Mouse (Mus musculus) neural tube, embryonic 12.5 days (tissue): ENCODE results near the gene Ccdc9b. TPM values are rescaled to one million over a fixed set of nuclear protein-coding genes. Genes with fewer than 3 reads are reported as not detected.

Source experiments
- ATAC-seq: fragments of 200-750 bp; cut with Nextera tagmentation; 2 replicates; pipeline ENCODE4 v1.8.0; 2017; ENCODE audit warnings: low read depth, mild to moderate bottlenecking, moderate TSS enrichment, moderate library complexity; ENCODE audit not compliant: low FRiP score
- H3K27ac ChIP-seq: fragments of 300-500 bp; sonication (generic); 2 replicates; pipeline ENCODE4 v1.5.1; 2016
- H3K27me3 ChIP-seq: fragments of 300-500 bp; sonication (generic); replicated peaks from 2 replicates; pipeline ENCODE4 v1.6.1; 2016; ENCODE audit warnings: mild to moderate bottlenecking
- H3K36me3 ChIP-seq: fragments of 300-500 bp; sonication (generic); 2 replicates; pipeline ENCODE4 v1.6.1; 2016; ENCODE audit warnings: mild to moderate bottlenecking
- H3K4me1 ChIP-seq: fragments of 300-500 bp; sonication (generic); 2 replicates; pipeline ENCODE4 v1.6.1; 2016
- H3K4me2 ChIP-seq: fragments of 300-500 bp; sonication (generic); replicated peaks from 2 replicates; pipeline ENCODE4 v1.6.1; 2016; ENCODE audit warnings: mild to moderate bottlenecking
- H3K4me3 ChIP-seq: fragments of 300-500 bp; sonication (generic); 2 replicates; pipeline ENCODE4 v1.5.1; 2016
- H3K9ac ChIP-seq: fragments of 300-500 bp; sonication (generic); 2 replicates; pipeline ENCODE4 v1.6.1; 2016; ENCODE audit warnings: mild to moderate bottlenecking
- H3K9me3 ChIP-seq: fragments of 300-500 bp; sonication (generic); 2 replicates; pipeline ENCODE4 v1.6.1; 2016; ENCODE audit warnings: mild to moderate bottlenecking
- WGBS: fragments of 180-500 bp; shearing (Covaris S2); methylation state at CpG from one replicate; pipeline ENCODE4 v1.1.7; 2016; 5-methylcytosine and 5-hydroxymethylcytosine counted together
- polyA plus RNA-seq: library from polyadenylated mRNA; unstranded; fragments of >200 nt; fragmentation: Nextera tagmentation; extraction: Ambion mirVana; gene quantifications from 2 replicates; pipeline ENCODE4 v1.2.1, GENCODE M21; 2016

Gene Ccdc9b
- polyA plus RNA-seq, 1 experiment from 2014 or later: 1.9 TPM

GRCm38 (mm10) chr2:118723693-118724486 lies 38.6 kb downstream of the Ccdc9b start:
- no peak overlapping the region for H3K4me2 ChIP-seq
- peaks cover 10% of the 10 kb centered on the region for H3K4me1 ChIP-seq
- peaks cover 13% of the 10 kb centered on the region for H3K27me3 ChIP-seq
- H3K9ac ChIP-seq: no peak overlapping the region
- ATAC-seq: no peak
- 83% methylated on average over 15 of the region's 15 CpGs for WGBS
- H3K36me3 ChIP-seq: no peaks in the 10 kb centered on the region
- no peaks in the 10 kb centered on the region for H3K9me3 ChIP-seq
- H3K27ac ChIP-seq: no peak overlapping the region
- H3K4me3 ChIP-seq: no peak overlapping the region

GRCm38 (mm10) chr2:118716677-118717076 lies 45.8 kb downstream of the Ccdc9b start:
- Histone ChIP-seq H3K36me3 (no peaks in the 10 kb centered on the region), H3K4me3 (no peak overlapping the region), H3K4me2 (no peak overlapping the region), H3K4me1 (peaks cover 6% of the 10 kb centered on the region), H3K27ac (no peak overlapping the region), H3K9ac (no peak overlapping the region), H3K9me3 (no peaks in the 10 kb centered on the region), H3K27me3 (peaks cover 32% of the 10 kb centered on the region)
- WGBS: 86% methylated on average over 5 of the region's 5 CpGs
- ATAC-seq: no peak

- peaks cover 18% of the 10 kb centered on the region for H3K4me1 ChIP-seq
- no peak overlapping the region for H3K4me2 ChIP-seq
- H3K4me3 ChIP-seq: no peak overlapping the region
- H3K36me3 ChIP-seq: no peaks in the 10 kb centered on the region
- no peak for ATAC-seq
- peaks cover 55% of the 10 kb centered on the region for H3K27me3 ChIP-seq
- 23% methylated on average over 4 of the region's 4 CpGs for WGBS
- H3K9me3 ChIP-seq: no peaks in the 10 kb centered on the region
- no peak overlapping the region for H3K27ac ChIP-seq
- no peak overlapping the region for H3K9ac ChIP-seq
Measured at GRCm38 (mm10) chr2:118714230-118714629, 48.2 kb downstream of the Ccdc9b start.

- H3K36me3 ChIP-seq: no peaks in the 10 kb centered on the region
- WGBS: 92% methylated on average over 6 of the region's 6 CpGs
- H3K4me3 ChIP-seq: no peak overlapping the region
- H3K27ac ChIP-seq: no peak overlapping the region
- H3K27me3 ChIP-seq: peaks cover 61% of the 10 kb centered on the region
- H3K9me3 ChIP-seq: no peaks in the 10 kb centered on the region
- ATAC-seq: no peak
- no peak overlapping the region for H3K4me2 ChIP-seq
- no peak overlapping the region for H3K9ac ChIP-seq
- peaks cover 18% of the 10 kb centered on the region for H3K4me1 ChIP-seq
Measured at GRCm38 (mm10) chr2:118713631-118714030, 48.8 kb downstream of the Ccdc9b start.

- Histone ChIP-seq H3K27ac (no peak overlapping the region), H3K9ac (peak overlapping the region; percentile 18; the same call in 1 of the 2 replicates), H3K36me3 (no peaks in the 10 kb centered on the region), H3K4me3 (peak overlapping the region; percentile 34), H3K4me2 (peak overlapping the region; percentile 81), H3K9me3 (no peaks in the 10 kb centered on the region), H3K4me1 (peaks cover 21% of the 10 kb centered on the region), H3K27me3 (peaks cover 80% of the 10 kb centered on the region)
- peak; percentile 67 for ATAC-seq
- WGBS: under 1% methylated on average over 36 of the region's 36 CpGs
Measured at GRCm38 (mm10) chr2:118711038-118711494, 51.4 kb downstream of the Ccdc9b start.

- WGBS: 30% methylated on average over 4 of the region's 4 CpGs
Measured at GRCm38 (mm10) chr2:118709655-118710221, 52.7 kb downstream of the Ccdc9b start.

GRCm38 (mm10) chr2:118708472-118708871 lies 54.0 kb downstream of the Ccdc9b start:
- peaks cover 26% of the 10 kb centered on the region for H3K4me1 ChIP-seq
- H3K9ac ChIP-seq: no peak overlapping the region
- peaks cover 99% of the 10 kb centered on the region for H3K27me3 ChIP-seq
- H3K9me3 ChIP-seq: no peaks in the 10 kb centered on the region
- no peaks in the 10 kb centered on the region for H3K36me3 ChIP-seq
- H3K27ac ChIP-seq: no peak overlapping the region
- no peak for ATAC-seq
- no peak overlapping the region for H3K4me3 ChIP-seq
- WGBS: 75% methylated on average over 4 of the region's 4 CpGs
- H3K4me2 ChIP-seq: no peak overlapping the region

More at GRCm38 (mm10) chr2:118709655-118710221, 52.7 kb downstream of the Ccdc9b start:
- Histone ChIP-seq H3K9me3 (no peaks in the 10 kb centered on the region), H3K4me1 (peaks cover 21% of the 10 kb centered on the region), H3K36me3 (no peaks in the 10 kb centered on the region), H3K4me3 (no peak overlapping the region), H3K4me2 (no peak overlapping the region), H3K27me3 (peaks cover 87% of the 10 kb centered on the region), H3K27ac (no peak overlapping the region), H3K9ac (no peak overlapping the region)
- ATAC-seq: no peak

GRCm38 (mm10) chr2:118706436-118706835 lies 56.0 kb downstream of the Ccdc9b start:
- Histone ChIP-seq H3K9ac (no peak overlapping the region), H3K27ac (no peak overlapping the region), H3K9me3 (no peaks in the 10 kb centered on the region), H3K4me3 (no peak overlapping the region), H3K4me1 (peaks cover 34% of the 10 kb centered on the region), H3K4me2 (no peak overlapping the region), H3K27me3 (peaks cover 99% of the 10 kb centered on the region), H3K36me3 (no peaks in the 10 kb centered on the region)
- no peak for ATAC-seq
- 9% methylated on average over 6 of the region's 6 CpGs for WGBS

Other genes with a start within 250 kb of the Ccdc9b start
- 5.6 and 7.5 TPM in 2 replicates for gene Bmf, start 213.0 kb downstream of the Ccdc9b start, polyA plus RNA-seq
- 62.9 and 63.6 TPM in 2 replicates for gene Bub1b, start 164.4 kb downstream of the Ccdc9b start, polyA plus RNA-seq
- 4.7 and 5.7 TPM in 2 replicates for gene Pak6, start 99.4 kb downstream of the Ccdc9b start, polyA plus RNA-seq
- not detected in 2 replicates for gene Ankrd63, start 58.7 kb downstream of the Ccdc9b start, polyA plus RNA-seq
- gene Plcb2, start 34.2 kb downstream of the Ccdc9b start, polyA plus RNA-seq: 0.41 and 1.1 TPM in 2 replicates
- gene Inafm2, start 16.9 kb downstream of the Ccdc9b start, polyA plus RNA-seq: 25.2 and 25.4 TPM in 2 replicates
- gene Phgr1, start 10.1 kb upstream of the Ccdc9b start, polyA plus RNA-seq: not detected in 2 replicates
- gene Disp2, start 17.1 kb upstream of the Ccdc9b start, polyA plus RNA-seq: 21.7 and 24.0 TPM in 2 replicates
- 90.3 and 93.5 TPM in 2 replicates for gene Knstrn, start 51.3 kb upstream of the Ccdc9b start, polyA plus RNA-seq
- gene Ivd, start 99.3 kb upstream of the Ccdc9b start, polyA plus RNA-seq: 54.1 and 58.5 TPM in 2 replicates
- 8.1 and 8.6 TPM in 2 replicates for gene Bahd1, start 137.7 kb upstream of the Ccdc9b start, polyA plus RNA-seq
- gene Chst14, start 163.8 kb upstream of the Ccdc9b start, polyA plus RNA-seq: 18.3 and 18.4 TPM in 2 replicates